Mouse (Mus musculus): ENCODE data around the gene Olfr805. TPM values are rescaled to one million over a fixed set of nuclear protein-coding genes. Genes with fewer than 3 reads are reported as not detected.
A peak's percentile ranks its signal among the peaks of the same experiment; 100 is the strongest.

Olfr805 gene
- total RNA-seq (2021): not detected
- long read RNA-seq, experiment 1: 0 reads
- long read RNA-seq, experiment 2: 0 reads

- DNase-seq: no peak
Observed at GRCm38 (mm10) chr10:129729275-129729674, at the start of gene Olfr805. Olfr805 (minus strand) TSS chr10:129729375.

GRCm38 (mm10) chr10:129778123-129778522, 48.9 kb upstream of the Olfr805 start:
- DNase-seq: peak; percentile 36

GRCm38 (mm10) chr10:129774338-129774737, 45.2 kb upstream of the Olfr805 start, which contains the start of gene Olfr809:
Olfr809 (plus strand) TSS chr10:129774638.
- DNase-seq: no peak

GRCm38 (mm10) chr10:129765182-129765581, 36.0 kb upstream of the Olfr805 start, which contains the start of gene Olfr808:
Olfr808 (plus strand) TSS chr10:129765482.
- no peak for DNase-seq

DNA sequence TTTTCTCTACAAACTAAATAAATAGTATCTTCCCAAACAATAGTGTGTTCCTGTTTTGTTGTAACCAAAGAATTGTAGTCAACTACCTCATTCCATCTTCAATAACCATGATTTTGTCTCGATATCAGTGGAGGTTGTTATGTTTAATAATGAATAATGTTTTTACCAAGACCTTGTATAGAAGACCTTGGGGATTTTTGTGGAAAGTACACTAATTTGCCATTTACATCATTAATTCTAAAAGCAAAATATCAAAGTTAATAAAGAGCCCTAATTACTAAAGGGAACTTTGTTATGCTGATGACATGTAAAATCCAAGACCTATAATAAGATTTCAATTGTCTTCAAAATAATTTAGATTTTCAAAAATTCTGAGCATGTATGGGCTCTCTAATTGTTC, 28.5 kb upstream of the Olfr805 start, which contains the start of gene Olfr807:
Olfr807 (minus strand) TSS at position 101 of the 400 bp plus-strand sequence.
- no peak for DNase-seq

- DNase-seq: no peak
Observed at GRCm38 (mm10) chr10:129741821-129742220, 12.6 kb upstream of the Olfr805 start, which contains the start of gene Olfr806. Olfr806 (minus strand) TSS chr10:129741921.

DNA sequence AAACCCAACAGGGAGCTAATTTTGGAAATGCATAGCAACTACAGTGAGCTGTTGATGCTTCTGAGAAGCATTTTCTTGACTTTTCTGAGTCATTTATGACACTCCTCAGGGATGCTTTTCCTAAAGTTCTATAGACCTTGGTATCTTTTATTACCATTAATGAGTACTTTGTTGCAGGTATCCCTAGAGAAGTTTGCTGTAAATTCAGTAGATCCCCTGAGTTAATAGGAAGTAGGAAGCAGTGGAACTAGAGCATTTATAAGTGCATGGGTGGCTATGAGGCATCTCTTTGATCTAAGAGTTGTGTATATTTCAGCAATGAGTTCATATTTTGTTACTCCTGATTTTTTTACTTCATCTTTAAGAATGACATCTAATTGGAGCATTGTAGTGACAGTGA, 26.3 kb downstream of the Olfr805 start, which contains the start of gene Olfr804:
Olfr804 (plus strand) TSS at position 301 of the 400 bp plus-strand sequence.
- no peak for DNase-seq

DNA sequence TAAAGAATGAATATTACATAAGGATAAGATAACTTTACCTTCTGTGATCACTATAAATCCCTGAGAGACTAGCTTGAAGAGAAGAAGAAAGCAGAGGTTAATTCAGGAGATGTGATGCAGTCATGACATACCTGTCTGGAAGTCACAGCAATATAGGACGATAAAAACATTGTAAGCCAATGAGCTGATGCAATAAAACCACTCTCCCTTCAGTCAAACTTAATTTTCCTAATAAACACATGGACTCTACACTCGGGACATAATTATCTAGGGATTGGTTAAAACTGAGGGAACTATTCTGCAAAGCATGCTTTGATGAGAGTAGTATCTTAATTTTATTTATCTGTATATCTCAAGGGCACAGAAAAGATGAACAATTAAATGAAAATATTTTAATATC, 35.0 kb downstream of the Olfr805 start, which contains the start of gene Olfr803:
Olfr803 (minus strand) TSS at position 101 of the 400 bp plus-strand sequence.
- no peak for DNase-seq

GRCm38 (mm10) chr10:129688069-129688468, 41.1 kb downstream of the Olfr805 start, which contains the start of gene Olfr802:
Olfr802 (minus strand) TSS chr10:129688169.
- DNase-seq: no peak

GRCm38 (mm10) chr10:129673765-129674164, 55.4 kb downstream of the Olfr805 start, which contains the start of gene Olfr801:
Olfr801 (minus strand) TSS chr10:129673865.
- DNase-seq: no peak

Small RNA genes within 50 kb of the gene (microRNA-seq; reads per million reads assigned to microRNA genes)
- 0 reads per million in 2 experiments for gene Gm24485

Other genes with a start within 250 kb of the Olfr805 start
- not detected for gene Olfr789, start 244.6 kb downstream of the Olfr805 start, total RNA-seq (2021)
- not detected for gene Olfr790, start 230.9 kb downstream of the Olfr805 start, total RNA-seq (2021)
- gene Olfr791, start 207.6 kb downstream of the Olfr805 start, total RNA-seq (2021): not detected
- gene Olfr792, start 190.2 kb downstream of the Olfr805 start, total RNA-seq (2021): not detected
- not detected for gene Olfr794, start 161.7 kb downstream of the Olfr805 start, total RNA-seq (2021)
- not detected for gene Olfr796, start 116.8 kb downstream of the Olfr805 start, total RNA-seq (2021)
- not detected for gene Olfr798, start 101.4 kb downstream of the Olfr805 start, total RNA-seq (2021)
- not detected for gene Olfr799, start 91.9 kb downstream of the Olfr805 start, total RNA-seq (2021)
- gene Olfr800, start 71.7 kb downstream of the Olfr805 start, total RNA-seq (2021): not detected
- not detected for gene Olfr801, start 55.5 kb downstream of the Olfr805 start, total RNA-seq (2021)
- gene Olfr802, start 41.2 kb downstream of the Olfr805 start, total RNA-seq (2021): not detected
- not detected for gene Olfr803, start 35.1 kb downstream of the Olfr805 start, total RNA-seq (2021)
- not detected for gene Olfr804, start 26.2 kb downstream of the Olfr805 start, total RNA-seq (2021)
- gene Olfr806, start 12.5 kb upstream of the Olfr805 start, total RNA-seq (2021): not detected
- not detected for gene Olfr807, start 28.4 kb upstream of the Olfr805 start, total RNA-seq (2021)
- gene Olfr808, start 36.1 kb upstream of the Olfr805 start, total RNA-seq (2021): not detected
- gene Olfr809, start 45.3 kb upstream of the Olfr805 start, total RNA-seq (2021): not detected
- gene Olfr810, start 65.5 kb upstream of the Olfr805 start, total RNA-seq (2021): not detected
- not detected for gene Olfr811, start 75.0 kb upstream of the Olfr805 start, total RNA-seq (2021)
- not detected for gene Olfr812, start 116.7 kb upstream of the Olfr805 start, total RNA-seq (2021)
- gene Olfr813, start 126.0 kb upstream of the Olfr805 start, total RNA-seq (2021): not detected
- gene Olfr814, start 150.5 kb upstream of the Olfr805 start, total RNA-seq (2021): not detected
- not detected for gene Olfr815, start 176.5 kb upstream of the Olfr805 start, total RNA-seq (2021)
- not detected for gene Olfr816, start 186.2 kb upstream of the Olfr805 start, total RNA-seq (2021)
- gene Olfr818, start 219.7 kb upstream of the Olfr805 start, total RNA-seq (2021): not detected
- not detected for gene Olfr819, start 237.9 kb upstream of the Olfr805 start, total RNA-seq (2021)
- gene Olfr247, start 246.8 kb upstream of the Olfr805 start, total RNA-seq (2021): not detected

All from gastrocnemius, postnatal 10 days (tissue).